Mouse (Mus musculus) MEL (cell line): ENCODE measurements at regions not wholly inside any gene's neighbourhood (a gene's known extent, or its start where the extent isn't known, plus 50 kb on each side); places are given as distances from the start of the nearest gene placed in this dataset.

Experiments
- DNase-seq: peaks from one replicate; pipeline ENCODE4 v3.0.0; 2011; ENCODE audit warnings: low read depth, low spot score
- H3K27ac ChIP-seq: 2 replicates; pipeline ENCODE4 v1.5.1; 2012; ENCODE audit warnings: low read depth, mild to moderate bottlenecking, control low read depth, low read length, moderate library complexity; ENCODE audit not compliant: control insufficient read depth
- H3K27me3 ChIP-seq, 2 experiments: fragments of 150-350 bp in 1 of 2; sonication (generic) in 1 of 2; 2 replicates each; pipeline ENCODE4 v1.6.1; 2012; ENCODE audit warnings: low read length in 2 of 2, mild to moderate bottlenecking in 2 of 2, improper control_type of control experiment in 1 of 2, moderate library complexity in 1 of 2; ENCODE audit not compliant: insufficient read depth in 2 of 2, control insufficient read depth in 1 of 2
- H3K36me3 ChIP-seq, 2 experiments: 2 replicates each; pipeline ENCODE4 v1.6.1; 2012 to 2014; ENCODE audit warnings: low read length in 2 of 2, improper control_type of control experiment in 1 of 2, inconsistent platforms in 1 of 2, mild to moderate bottlenecking in 1 of 2; ENCODE audit not compliant: insufficient read depth in 2 of 2, control insufficient read depth in 1 of 2
- H3K4me1 ChIP-seq, 2 experiments: fragments of 150-350 bp in 1 of 2; sonication (generic) in 1 of 2; 2 replicates each; pipeline ENCODE4 v1.6.1; 2012; ENCODE audit warnings: low read length in 2 of 2, improper control_type of control experiment in 1 of 2, mild to moderate bottlenecking in 1 of 2; ENCODE audit not compliant: insufficient read depth in 2 of 2, control insufficient read depth in 1 of 2
- H3K4me3 ChIP-seq, 2 experiments: fragments of 150-350 bp in 1 of 2; sonication (generic) in 1 of 2; 2 replicates each; pipeline ENCODE4 v1.5.1; 2012; ENCODE audit warnings: low read depth in 2 of 2, low read length in 2 of 2, mild to moderate bottlenecking in 2 of 2, moderate library complexity in 2 of 2, control low read depth in 1 of 2, improper control_type of control experiment in 1 of 2; ENCODE audit not compliant: control insufficient read depth in 1 of 2, insufficient read depth in 1 of 2
- H3K79me2 ChIP-seq: 2 replicates; pipeline ENCODE4 v1.6.1; 2012; ENCODE audit warnings: mild to moderate bottlenecking, low read length, moderate library complexity; ENCODE audit not compliant: control insufficient read depth, poor library complexity, insufficient read depth
- H3K9ac ChIP-seq: 2 replicates; pipeline ENCODE4 v1.6.1; 2012; ENCODE audit warnings: low read depth, mild to moderate bottlenecking, control low read depth, low read length, moderate library complexity; ENCODE audit not compliant: control insufficient read depth, poor library complexity, severe bottlenecking
- H3K9me3 ChIP-seq: fragments of 150-350 bp; sonication (generic); replicated peaks from 2 replicates; pipeline ENCODE4 v1.6.1; 2012; ENCODE audit warnings: mild to moderate bottlenecking, low read length, improper control_type of control experiment, moderate library complexity; ENCODE audit not compliant: insufficient read depth
- BHLHE40 ChIP-seq: IDR thresholded peaks from 2 replicates; pipeline ENCODE4 v1.6.1; 2012; ENCODE audit warnings: low read depth, mild to moderate bottlenecking, inconsistent platforms, low read length, improper control_type of control experiment, borderline replicate concordance
- CHD1 ChIP-seq: IDR thresholded peaks from 2 replicates; pipeline ENCODE4 v1.6.1; 2012; ENCODE audit warnings: low read depth, mild to moderate bottlenecking, inconsistent platforms, low read length, improper control_type of control experiment
- CTCF ChIP-seq, 3 experiments: IDR thresholded peaks in 2 of 3; conservative IDR thresholded peaks in 1 of 3; 2 replicates each; pipeline ENCODE4 v1.5.1; 2011 to 2012; ENCODE audit warnings: low read length in 3 of 3, low read depth in 2 of 3, mild to moderate bottlenecking in 2 of 3, improper control_type of control experiment in 1 of 3, inconsistent platforms in 1 of 3, mixed read lengths in 1 of 3, moderate library complexity in 1 of 3; ENCODE audit not compliant: control insufficient read depth in 1 of 3, insufficient read depth in 1 of 3, poor library complexity in 1 of 3, severe bottlenecking in 1 of 3
- ELF1 ChIP-seq: IDR thresholded peaks from 2 replicates; pipeline ENCODE4 v1.6.1; 2014; ENCODE audit warnings: low read depth, mild to moderate bottlenecking, inconsistent platforms, low read length, improper control_type of control experiment, moderate library complexity
- ETS1 ChIP-seq: IDR thresholded peaks from 2 replicates; pipeline ENCODE4 v1.6.1; 2012; ENCODE audit warnings: low read depth, mild to moderate bottlenecking, inconsistent platforms, low read length, improper control_type of control experiment, moderate library complexity
- GABPA ChIP-seq: IDR thresholded peaks from 2 replicates; pipeline ENCODE4 v1.6.1; 2012; ENCODE audit warnings: low read depth, mild to moderate bottlenecking, inconsistent platforms, low read length, improper control_type of control experiment, moderate library complexity
- GATA1 ChIP-seq: IDR thresholded peaks from 2 replicates; pipeline ENCODE4 v1.6.1; 2011; ENCODE audit warnings: low read depth, low read length, improper control_type of control experiment
- HCFC1 ChIP-seq: IDR thresholded peaks from 2 replicates; pipeline ENCODE4 v1.6.1; 2012; ENCODE audit warnings: low read depth, mild to moderate bottlenecking, inconsistent platforms, low read length, improper control_type of control experiment, moderate library complexity
- MAFK ChIP-seq: IDR thresholded peaks from 2 replicates; pipeline ENCODE4 v1.6.1; 2011; ENCODE audit warnings: low read depth, mild to moderate bottlenecking, low read length, improper control_type of control experiment, borderline replicate concordance
- MAX ChIP-seq: IDR thresholded peaks from 2 replicates; pipeline ENCODE4 v1.6.1; 2011; ENCODE audit warnings: low read length, improper control_type of control experiment
- MAZ ChIP-seq: IDR thresholded peaks from 2 replicates; pipeline ENCODE4 v1.6.1; 2012; ENCODE audit warnings: low read depth, mild to moderate bottlenecking, inconsistent platforms, low read length, improper control_type of control experiment
- MXI1 ChIP-seq: IDR thresholded peaks from 2 replicates; pipeline ENCODE4 v1.6.1; 2011; ENCODE audit warnings: mild to moderate bottlenecking, low read depth, low read length, improper control_type of control experiment
- MYB ChIP-seq: IDR thresholded peaks from 2 replicates; pipeline ENCODE4 v1.6.1; 2011; ENCODE audit warnings: mild to moderate bottlenecking, low read depth, low read length, improper control_type of control experiment
- NRF1 ChIP-seq: IDR thresholded peaks from 2 replicates; pipeline ENCODE4 v1.6.1; 2014; ENCODE audit warnings: low read depth, mild to moderate bottlenecking, inconsistent platforms, low read length, improper control_type of control experiment, moderate library complexity; ENCODE audit not compliant: poor library complexity, insufficient read depth, severe bottlenecking
- POLR2A ChIP-seq, 2 experiments: IDR thresholded peaks; 2 replicates each; pipeline ENCODE4 v1.6.1; 2011 to 2012; ENCODE audit warnings: low read length in 2 of 2, mild to moderate bottlenecking in 2 of 2, control low read depth in 1 of 2, improper control_type of control experiment in 1 of 2, low read depth in 1 of 2, moderate library complexity in 1 of 2; ENCODE audit not compliant: control insufficient read depth in 1 of 2, insufficient read depth in 1 of 2, poor library complexity in 1 of 2
- POLR2AphosphoS2 ChIP-seq: IDR thresholded peaks from 2 replicates; pipeline ENCODE4 v1.6.1; 2011; ENCODE audit warnings: low read length, improper control_type of control experiment
- POLR2AphosphoS5 ChIP-seq: IDR thresholded peaks from 2 replicates; pipeline ENCODE4 v1.6.1; 2012; ENCODE audit warnings: low read depth, borderline replicate concordance, mild to moderate bottlenecking, inconsistent platforms, low read length, moderate library complexity, mixed read lengths
- RAD21 ChIP-seq: IDR thresholded peaks from 2 replicates; pipeline ENCODE4 v1.6.1; 2011; ENCODE audit warnings: mild to moderate bottlenecking, low read depth, low read length, improper control_type of control experiment
- RCOR1 ChIP-seq: IDR thresholded peaks from 2 replicates; pipeline ENCODE4 v1.6.1; 2012; ENCODE audit warnings: low read depth, mild to moderate bottlenecking, inconsistent platforms, low read length, improper control_type of control experiment
- SIN3A ChIP-seq: IDR thresholded peaks from 2 replicates; pipeline ENCODE4 v1.6.1; 2012; ENCODE audit warnings: low read length, improper control_type of control experiment, inconsistent platforms
- TAL1 ChIP-seq: IDR thresholded peaks from 2 replicates; pipeline ENCODE4 v1.6.1; 2012; ENCODE audit warnings: mild to moderate bottlenecking, inconsistent platforms, low read length, moderate library complexity, mixed read lengths
- TCF12 ChIP-seq: IDR thresholded peaks from 2 replicates; pipeline ENCODE4 v1.6.1; 2014; ENCODE audit warnings: low read depth, mild to moderate bottlenecking, inconsistent platforms, low read length, improper control_type of control experiment, moderate library complexity
- UBTF ChIP-seq: IDR thresholded peaks from 2 replicates; pipeline ENCODE4 v1.6.1; 2012; ENCODE audit warnings: low read depth, mild to moderate bottlenecking, inconsistent platforms, low read length, improper control_type of control experiment, moderate library complexity, borderline replicate concordance; ENCODE audit not compliant: insufficient read depth
- USF1 ChIP-seq: IDR thresholded peaks from 2 replicates; pipeline ENCODE4 v1.6.1; 2014; ENCODE audit warnings: low read depth, mild to moderate bottlenecking, inconsistent platforms, low read length, improper control_type of control experiment, moderate library complexity
- USF2 ChIP-seq, 2 experiments: IDR thresholded peaks; 2 replicates each; pipeline ENCODE4 v1.6.1; 2011 to 2012; ENCODE audit warnings: improper control_type of control experiment in 2 of 2, low read length in 2 of 2, borderline replicate concordance in 1 of 2, inconsistent platforms in 1 of 2, low read depth in 1 of 2, mild to moderate bottlenecking in 1 of 2; ENCODE audit not compliant: insufficient read depth in 1 of 2
- ZKSCAN1 ChIP-seq: IDR thresholded peaks from 2 replicates; pipeline ENCODE4 v1.6.1; 2012; ENCODE audit warnings: low read depth, mild to moderate bottlenecking, inconsistent platforms, low read length, improper control_type of control experiment, moderate library complexity
- ZNF384 ChIP-seq: IDR thresholded peaks from 2 replicates; pipeline ENCODE4 v1.6.1; 2012; ENCODE audit warnings: low read depth, mild to moderate bottlenecking, inconsistent platforms, low read length, improper control_type of control experiment

DNA sequence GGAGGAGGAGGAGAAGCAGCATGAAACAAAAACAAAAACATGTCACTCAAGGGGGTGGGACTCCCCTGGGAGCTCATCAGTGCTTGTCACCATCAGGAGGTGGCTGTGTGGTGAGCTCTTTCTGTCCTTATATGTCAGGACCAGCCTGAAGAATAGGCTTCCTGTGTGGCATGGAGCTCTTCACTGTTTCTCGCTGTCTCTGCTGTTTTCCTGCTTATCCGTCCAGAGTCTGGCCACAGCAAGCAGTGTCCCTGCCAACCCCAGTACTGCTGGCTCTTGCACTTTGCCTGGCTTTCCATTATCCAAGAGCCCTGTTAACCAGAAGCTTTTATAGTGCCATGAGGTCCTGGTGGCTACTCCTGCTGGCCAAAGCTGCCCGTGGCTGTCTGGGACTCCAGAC is 322.9 kb upstream of the Camk1g start:
- no peaks in the 10 kb centered on the region for H3K4me1 ChIP-seq
- H3K9me3 ChIP-seq, result no peaks in the 10 kb centered on the region
- no peak for TF ChIP-seq TAL1
- no peak for TF ChIP-seq POLR2AphosphoS5
- TF ChIP-seq ETS1, result no peak
- no peak for TF ChIP-seq CHD1
- no peak for TF ChIP-seq POLR2AphosphoS2
- TF ChIP-seq ZKSCAN1, result no peak
- no peak for TF ChIP-seq RCOR1
- TF ChIP-seq RAD21, result no peak
- no peak for TF ChIP-seq MYB
- TF ChIP-seq MAZ, result no peak
- TF ChIP-seq GABPA, result no peak
- no peak for TF ChIP-seq ZNF384
- TF ChIP-seq USF2 (IDR thresholded peaks at IDR 0.05; ENCODE audit: borderline replicate concordance in 1 of 2, insufficient read depth in 1 of 2, low read depth in 1 of 2, low read length in 2 of 2), result no peak
- no peak for TF ChIP-seq MAX
- no peak for TF ChIP-seq MAFK
- no peak for TF ChIP-seq POLR2A (IDR thresholded peaks at IDR 0.05; ENCODE audit: control insufficient read depth in 1 of 2, insufficient read depth in 1 of 2, low read depth in 1 of 2, low read length in 2 of 2, poor library complexity in 1 of 2)
- TF ChIP-seq HCFC1, result no peak
- no peak for TF ChIP-seq NRF1
- TF ChIP-seq USF1, result no peak
- no peak for TF ChIP-seq ELF1
- H3K79me2 ChIP-seq, result no peaks in the 10 kb centered on the region
- H3K4me3 ChIP-seq, result no peak overlapping the region
- no peaks in the 10 kb centered on the region for H3K36me3 ChIP-seq
- no peaks in the 10 kb centered on the region for H3K27me3 ChIP-seq
- no peak for DNase-seq
- H3K27ac ChIP-seq, result no peak overlapping the region
- H3K9ac ChIP-seq, result no peak overlapping the region

DNA sequence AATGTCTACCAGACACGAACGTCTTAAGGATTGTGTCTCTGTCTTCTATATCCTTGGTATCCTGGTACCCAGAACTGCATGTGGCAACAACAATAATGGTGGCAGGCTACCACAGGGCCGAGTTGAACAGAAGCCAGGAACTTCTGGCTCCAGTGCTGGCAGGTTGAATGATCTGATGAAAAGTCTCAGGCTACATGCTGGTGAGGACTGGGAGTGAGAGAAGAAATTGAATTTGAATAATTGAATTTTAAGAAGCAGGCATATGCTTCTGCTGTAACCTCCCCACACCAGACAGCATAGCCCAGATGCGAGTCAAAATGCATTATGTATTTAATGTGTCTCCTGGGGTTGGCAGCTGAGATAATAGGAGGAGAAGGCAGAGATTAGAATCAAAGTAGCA is 319.5 kb upstream of the Camk1g start:
- no peaks in the 10 kb centered on the region for H3K36me3 ChIP-seq
- no peak for DNase-seq
- no peaks in the 10 kb centered on the region for H3K27me3 ChIP-seq
- no peaks in the 10 kb centered on the region for H3K9me3 ChIP-seq
- no peaks in the 10 kb centered on the region for H3K79me2 ChIP-seq
- no peak overlapping the region for H3K9ac ChIP-seq
- no peaks in the 10 kb centered on the region for H3K4me1 ChIP-seq
- H3K4me3 ChIP-seq, result no peak overlapping the region
- TF ChIP-seq GATA1 (no peak), CTCF (IDR thresholded peaks at IDR 0.05 in 2 of 3, conservative IDR thresholded peaks at IDR 0.05 in 1 of 3; ENCODE audit: control insufficient read depth in 1 of 3, insufficient read depth in 1 of 3, low read depth in 2 of 3, low read length in 3 of 3, poor library complexity in 1 of 3, severe bottlenecking in 1 of 3) (no peak), UBTF (no peak), SIN3A (no peak), BHLHE40 (no peak), POLR2A (IDR thresholded peaks at IDR 0.05; ENCODE audit: control insufficient read depth in 1 of 2, insufficient read depth in 1 of 2, low read depth in 1 of 2, low read length in 2 of 2, poor library complexity in 1 of 2) (no peak), TAL1 (no peak), MXI1 (no peak), ELF1 (no peak), TCF12 (no peak), ZKSCAN1 (no peak), MAFK (no peak), CHD1 (no peak)
- no peak overlapping the region for H3K27ac ChIP-seq
